Mouse (Mus musculus) mature B cell (primary cell): ENCODE data around the gene Olfr339.
"Not testable (repeated sequence)": the region's sequence is repeated elsewhere in the genome, so short reads cannot be mapped to it uniquely, and the experiment has no call there.

Experiments
- in situ Hi-C: fragments of 300-500 bp; cut with MboI; formaldehyde crosslinking; loops from 2 replicates; pipeline ENCODE4 v1.14.3; 2019

Gene Olfr339

GRCm38 (mm10) chr2:36418647-36419046 is at the start of gene Olfr339:
TSS of gene Olfr339 (plus strand) at chr2:36418947.
- in situ Hi-C loops = no loop called here

- in situ Hi-C loops = no loop called here
These were observed 45.5 kb upstream of the Olfr339 start, which contains the start of gene Olfr338 for GRCm38 (mm10) chr2:36373219-36373618. TSS of gene Olfr338 (plus strand) at chr2:36373519.

- in situ Hi-C loops = not testable (repeated sequence)
These were observed 3.6 kb upstream of the Olfr339 start for GRCm38 (mm10) chr2:36415174-36415573.

GRCm38 (mm10) chr2:36415591-36415990 is 3.2 kb upstream of the Olfr339 start:
- in situ Hi-C loops = not testable (repeated sequence)

- in situ Hi-C loops = no loop called here
These were observed 33.5 kb downstream of the Olfr339 start, which contains the start of gene Olfr340 for GRCm38 (mm10) chr2:36452287-36452686. TSS of gene Olfr340 (plus strand) at chr2:36452587.

GRCm38 (mm10) chr2:36473634-36474033 is 54.9 kb downstream of the Olfr339 start:
- in situ Hi-C loops = no loop called here
